Mouse (Mus musculus) G1E (cell line): Measurements from ENCODE around the gene Bmpr1b.

Experiments used
- CTCF ChIP-seq: IDR thresholded peaks from 2 replicates; pipeline ENCODE4 v1.5.1; 2012; ENCODE audit warnings: low read depth, low read length, inconsistent platforms, mixed read lengths
- GATA2 ChIP-seq: IDR thresholded peaks from 2 replicates; pipeline ENCODE4 v1.6.1; 2012; ENCODE audit warnings: low read depth, low read length, inconsistent platforms, borderline replicate concordance
- TAL1 ChIP-seq: conservative IDR thresholded peaks from 2 replicates; pipeline ENCODE4 v1.6.1; 2012; ENCODE audit warnings: low read depth, low read length, inconsistent platforms, mixed read lengths

- no peak for TF ChIP-seq CTCF
- no peak for TF ChIP-seq TAL1
- no peak for TF ChIP-seq GATA2
These were observed 312.1 kb downstream of the Bmpr1b start for GRCm38 (mm10) chr3:141857123-141857522.
